Mouse (Mus musculus): Measurements from ENCODE around the gene Jmy. TPM values are rescaled to one million over a fixed set of nuclear protein-coding genes. Genes with fewer than 3 reads are reported as not detected.

The Jmy gene
- total and polyA plus RNA-seq, 2 experiments from 2014 or later: 9.4 to 39.4 TPM

DNA sequence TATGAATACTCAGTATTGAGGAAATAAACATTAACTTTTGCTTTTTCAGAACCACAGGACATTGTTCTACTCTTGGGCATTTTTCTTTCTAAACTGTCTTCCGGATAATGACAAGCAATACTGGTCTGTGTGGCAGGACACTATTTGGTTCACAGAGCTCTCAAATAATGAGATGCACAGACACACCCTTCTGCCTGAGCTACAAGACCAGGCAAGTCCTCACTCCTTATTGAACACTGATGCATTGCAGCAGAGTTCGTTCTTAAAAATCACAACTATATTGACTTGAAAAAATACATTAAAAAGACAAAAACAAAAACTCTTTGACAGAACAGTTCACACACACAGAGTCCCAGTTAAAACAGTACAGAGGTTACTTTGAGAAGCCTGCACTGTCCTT, 76.4 kb downstream of the Jmy start:
- ATAC-seq: no peak
- WGBS: 80% methylated on average over 2 of the region's 2 CpGs
- Histone ChIP-seq H3K9me3 (ENCODE audit: low read length) (no peaks in the 10 kb centered on the region), H3K27me3 (ENCODE audit: insufficient read depth, low read length) (no peaks in the 10 kb centered on the region), H3K27ac (no peak overlapping the region), H3K36me3 (ENCODE audit: insufficient read depth, low read length) (no peaks in the 10 kb centered on the region; the same call in 1 of the 2 replicates), H3K9ac (replicated peaks; ENCODE audit: low read length) (no peak overlapping the region), H3K4me3 (ENCODE audit: low read length) (no peak overlapping the region), H3K4me1 (ENCODE audit: insufficient read depth, low read length) (no peaks in the 10 kb centered on the region), H3K4me2 (ENCODE audit: low read depth, low read length) (no peak overlapping the region)
- DNase-seq (ENCODE audit: low spot score): no peak
- no peak for TF ChIP-seq CTCF (IDR thresholded peaks at IDR 0.05; ENCODE audit: low read depth)

DNA sequence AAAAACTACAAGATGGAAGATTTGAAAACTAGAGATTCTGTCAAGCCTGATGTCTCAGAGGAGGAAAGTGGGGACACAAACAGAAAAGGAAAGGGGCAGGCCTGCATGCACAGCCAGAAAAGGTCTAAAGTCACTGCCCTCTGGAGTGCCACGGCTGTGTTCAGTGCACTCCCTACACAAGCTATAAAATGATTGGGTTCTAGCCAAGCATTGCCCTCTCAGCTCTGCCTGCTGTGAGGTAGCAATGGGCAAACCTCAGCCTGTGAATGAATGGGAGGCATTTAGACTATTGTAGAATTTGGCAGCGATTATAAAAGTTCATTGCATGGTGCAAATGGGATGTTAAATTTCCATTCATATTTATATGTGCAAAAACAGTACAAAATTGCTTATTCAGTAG, 79.8 kb downstream of the Jmy start:
- TF ChIP-seq CTCF (IDR thresholded peaks at IDR 0.05; ENCODE audit: low read depth): no peak
- H3K9me3 ChIP-seq (ENCODE audit: low read length): no peaks in the 10 kb centered on the region
- no peak overlapping the region for H3K4me3 ChIP-seq (ENCODE audit: low read length)
- H3K4me2 ChIP-seq (ENCODE audit: low read depth, low read length): no peak overlapping the region
- no peaks in the 10 kb centered on the region for H3K27me3 ChIP-seq (ENCODE audit: insufficient read depth, low read length)
- DNase-seq (ENCODE audit: low spot score) (peak; percentile 29), ATAC-seq (no peak; the same call in 1 of the 2 replicates)
- no peak overlapping the region for H3K9ac ChIP-seq (replicated peaks; ENCODE audit: low read length)
- 39% methylated on average over 2 of the region's 2 CpGs for WGBS
- H3K36me3 ChIP-seq (ENCODE audit: insufficient read depth, low read length): no peaks in the 10 kb centered on the region
- no peaks in the 10 kb centered on the region for H3K4me1 ChIP-seq (ENCODE audit: insufficient read depth, low read length)
- H3K27ac ChIP-seq: no peak overlapping the region

DNA sequence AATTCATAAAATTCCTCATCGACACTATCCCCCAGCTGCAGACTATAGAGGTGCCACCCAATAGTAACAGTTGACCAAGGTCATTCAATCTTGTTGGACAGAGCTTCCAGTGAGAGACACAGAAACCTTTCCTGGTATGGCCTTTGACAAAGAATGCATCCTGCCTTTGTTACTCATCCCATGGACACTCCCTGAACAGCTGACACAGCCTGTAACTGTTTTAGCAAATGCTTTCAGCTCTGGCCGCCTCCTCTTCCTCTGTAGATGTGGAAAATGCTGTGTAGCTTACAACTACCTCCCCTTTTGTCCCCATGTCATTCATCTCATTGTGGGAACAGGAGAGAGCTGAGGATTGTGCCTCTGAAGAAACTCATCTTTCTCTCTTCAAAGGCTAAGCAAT, 81.3 kb downstream of the Jmy start:
- H3K4me3 ChIP-seq (ENCODE audit: low read length): no peak overlapping the region
- DNase-seq (ENCODE audit: low spot score): no peak
- TF ChIP-seq CTCF (IDR thresholded peaks at IDR 0.05; ENCODE audit: low read depth): no peak
- no peaks in the 10 kb centered on the region for H3K4me1 ChIP-seq (ENCODE audit: insufficient read depth, low read length)
- no peak for ATAC-seq
- no peak overlapping the region for H3K27ac ChIP-seq
- no peaks in the 10 kb centered on the region for H3K36me3 ChIP-seq (ENCODE audit: insufficient read depth, low read length)
- no peak overlapping the region for H3K4me2 ChIP-seq (ENCODE audit: low read depth, low read length)
- H3K9ac ChIP-seq (replicated peaks; ENCODE audit: low read length): no peak overlapping the region
- 80% methylated on average over 2 of the region's 2 CpGs for WGBS
- H3K9me3 ChIP-seq (ENCODE audit: low read length): no peaks in the 10 kb centered on the region
- H3K27me3 ChIP-seq (ENCODE audit: insufficient read depth, low read length): no peaks in the 10 kb centered on the region

- WGBS: 93% methylated on average over 5 of the region's 5 CpGs
- ATAC-seq (no peak), DNase-seq (ENCODE audit: low spot score) (no peak)
- no peak for TF ChIP-seq CTCF (IDR thresholded peaks at IDR 0.05; ENCODE audit: low read depth)
- H3K4me2 ChIP-seq (ENCODE audit: low read depth, low read length): no peak overlapping the region
- H3K27ac ChIP-seq: no peak overlapping the region
- no peaks in the 10 kb centered on the region for H3K36me3 ChIP-seq (ENCODE audit: insufficient read depth, low read length)
- H3K9me3 ChIP-seq (ENCODE audit: low read length): no peaks in the 10 kb centered on the region
- H3K9ac ChIP-seq (replicated peaks; ENCODE audit: low read length): no peak overlapping the region
- H3K27me3 ChIP-seq (ENCODE audit: insufficient read depth, low read length): no peaks in the 10 kb centered on the region
- H3K4me3 ChIP-seq (ENCODE audit: low read length): no peak overlapping the region
- H3K4me1 ChIP-seq (ENCODE audit: insufficient read depth, low read length): no peaks in the 10 kb centered on the region
Observed at GRCm38 (mm10) chr13:93415055-93415454, 84.6 kb downstream of the Jmy start.

- Histone ChIP-seq H3K4me2 (ENCODE audit: low read depth, low read length) (no peak overlapping the region), H3K9ac (replicated peaks; ENCODE audit: low read length) (no peak overlapping the region), H3K9me3 (ENCODE audit: low read length) (no peaks in the 10 kb centered on the region), H3K4me1 (ENCODE audit: insufficient read depth, low read length) (no peaks in the 10 kb centered on the region), H3K27ac (no peak overlapping the region), H3K36me3 (ENCODE audit: insufficient read depth, low read length) (peaks cover 4% of the 10 kb centered on the region; the same call in 1 of the 2 replicates), H3K4me3 (ENCODE audit: low read length) (no peak overlapping the region), H3K27me3 (ENCODE audit: insufficient read depth, low read length) (no peaks in the 10 kb centered on the region)
- DNase-seq (ENCODE audit: low spot score) (no peak), ATAC-seq (no peak)
- no peak for TF ChIP-seq CTCF (IDR thresholded peaks at IDR 0.05; ENCODE audit: low read depth)
- 91% methylated on average over 4 of the region's 4 CpGs for WGBS
Observed at GRCm38 (mm10) chr13:93410343-93410742, 89.3 kb downstream of the Jmy start.

DNA sequence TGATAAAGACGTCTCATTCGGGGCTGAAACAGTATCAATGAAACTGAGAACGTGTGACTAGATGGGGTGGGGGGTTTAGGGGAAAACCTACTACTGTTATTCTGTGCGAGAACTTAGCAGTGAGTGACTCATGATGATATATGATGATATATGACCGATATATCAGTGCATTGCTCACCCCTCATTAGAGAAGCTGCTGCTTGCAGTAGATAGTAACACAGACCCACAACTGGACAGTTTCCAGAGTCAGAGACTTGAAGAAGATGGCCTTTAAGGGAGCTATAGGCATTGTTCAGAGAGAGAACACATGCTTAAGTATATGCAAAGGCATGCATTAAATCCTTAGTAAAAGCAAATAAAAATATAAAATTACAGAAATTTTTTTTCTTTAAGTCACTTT, 92.8 kb downstream of the Jmy start:
- Histone ChIP-seq H3K27ac (no peak overlapping the region), H3K9me3 (ENCODE audit: low read length) (no peaks in the 10 kb centered on the region), H3K36me3 (ENCODE audit: insufficient read depth, low read length) (peaks cover 7% of the 10 kb centered on the region; the same call in 1 of the 2 replicates), H3K4me2 (ENCODE audit: low read depth, low read length) (no peak overlapping the region), H3K4me3 (ENCODE audit: low read length) (no peak overlapping the region), H3K9ac (replicated peaks; ENCODE audit: low read length) (no peak overlapping the region), H3K4me1 (ENCODE audit: insufficient read depth, low read length) (no peaks in the 10 kb centered on the region), H3K27me3 (ENCODE audit: insufficient read depth, low read length) (no peaks in the 10 kb centered on the region)
- 93% methylated on average over 5 of the region's 5 CpGs for WGBS
- no peak for TF ChIP-seq CTCF (IDR thresholded peaks at IDR 0.05; ENCODE audit: low read depth)
- DNase-seq (ENCODE audit: low spot score) (no peak), ATAC-seq (no peak)

GRCm38 (mm10) chr13:93401947-93402346, 97.7 kb downstream of the Jmy start:
- H3K9me3 ChIP-seq (ENCODE audit: low read length): no peaks in the 10 kb centered on the region
- no peak overlapping the region for H3K27ac ChIP-seq
- no peak for ATAC-seq
- no peak for TF ChIP-seq CTCF (IDR thresholded peaks at IDR 0.05; ENCODE audit: low read depth)
- H3K4me1 ChIP-seq (ENCODE audit: insufficient read depth, low read length): no peaks in the 10 kb centered on the region
- WGBS: 88% methylated on average over 7 of the region's 7 CpGs
- peaks cover 11% of the 10 kb centered on the region; the same call in 1 of the 2 replicates for H3K36me3 ChIP-seq (ENCODE audit: insufficient read depth, low read length)
- no peaks in the 10 kb centered on the region for H3K27me3 ChIP-seq (ENCODE audit: insufficient read depth, low read length)
- no peak overlapping the region for H3K9ac ChIP-seq (replicated peaks; ENCODE audit: low read length)
- no peak overlapping the region for H3K4me3 ChIP-seq (ENCODE audit: low read length)
- no peak for DNase-seq (ENCODE audit: low spot score)
- no peak overlapping the region for H3K4me2 ChIP-seq (ENCODE audit: low read depth, low read length)

All from hindbrain, postnatal 0 days (tissue).